Mouse (Mus musculus): ENCODE measurements around the gene Pik3ca.

The Pik3ca gene

GRCm38 (mm10) chr3:32397461-32398174 is at the start of gene Pik3ca:
Gene Pik3ca (plus strand): TSS chr3:32397671.
- DNase-seq (ENCODE audit: low spot score) = peak; percentile 28

- no peak for DNase-seq (ENCODE audit: low spot score)
These were observed 49.6 kb upstream of the Pik3ca start for GRCm38 (mm10) chr3:32347881-32348280.

- DNase-seq (ENCODE audit: low spot score) = no peak
These were observed 36.2 kb upstream of the Pik3ca start for GRCm38 (mm10) chr3:32361221-32361620.

GRCm38 (mm10) chr3:32364195-32364594 is 33.3 kb upstream of the Pik3ca start:
- no peak for DNase-seq (ENCODE audit: low spot score)

GRCm38 (mm10) chr3:32364841-32365545 is 32.5 kb upstream of the Pik3ca start:
- no peak for DNase-seq (ENCODE audit: low spot score)

- DNase-seq (ENCODE audit: low spot score) = peak; percentile 61
These were observed 31.8 kb upstream of the Pik3ca start, which contains the start of gene Zmat3 for GRCm38 (mm10) chr3:32365546-32366245. Gene Zmat3 (minus strand): TSS chr3:32366014.

GRCm38 (mm10) chr3:32366246-32366734 is 31.2 kb upstream of the Pik3ca start:
- DNase-seq (ENCODE audit: low spot score) = no peak

- DNase-seq (ENCODE audit: low spot score) = no peak
These were observed 30.0 kb upstream of the Pik3ca start for GRCm38 (mm10) chr3:32367516-32367915.

- DNase-seq (ENCODE audit: low spot score) = no peak
These were observed 25.5 kb upstream of the Pik3ca start for GRCm38 (mm10) chr3:32371957-32372356.

GRCm38 (mm10) chr3:32372470-32372869 is 25.0 kb upstream of the Pik3ca start:
- DNase-seq (ENCODE audit: low spot score) = no peak

- no peak for DNase-seq (ENCODE audit: low spot score)
These were observed 24.2 kb upstream of the Pik3ca start for GRCm38 (mm10) chr3:32373236-32373635.

- no peak for DNase-seq (ENCODE audit: low spot score)
These were observed 17.6 kb upstream of the Pik3ca start for GRCm38 (mm10) chr3:32379891-32380290.

GRCm38 (mm10) chr3:32381556-32381955 is 15.9 kb upstream of the Pik3ca start:
- DNase-seq (ENCODE audit: low spot score) = no peak

- DNase-seq (ENCODE audit: low spot score) = no peak
These were observed 4.6 kb upstream of the Pik3ca start for GRCm38 (mm10) chr3:32392841-32393240.

GRCm38 (mm10) chr3:32393986-32394385 is 3.5 kb upstream of the Pik3ca start:
- no peak for DNase-seq (ENCODE audit: low spot score)

GRCm38 (mm10) chr3:32395771-32396551 is 1.5 kb upstream of the Pik3ca start:
- DNase-seq (ENCODE audit: low spot score) = peak; percentile 14

- DNase-seq (ENCODE audit: low spot score) = peak; percentile 81
These were observed 544 bp upstream of the Pik3ca start for GRCm38 (mm10) chr3:32396794-32397460.

- DNase-seq (ENCODE audit: low spot score) = no peak
These were observed 686 bp downstream of the Pik3ca start for GRCm38 (mm10) chr3:32398175-32398538.

GRCm38 (mm10) chr3:32398623-32399022 is 1.2 kb downstream of the Pik3ca start:
- no peak for DNase-seq (ENCODE audit: low spot score)

- DNase-seq (ENCODE audit: low spot score) = no peak
These were observed 1.9 kb downstream of the Pik3ca start for GRCm38 (mm10) chr3:32399381-32399780.

GRCm38 (mm10) chr3:32399931-32400330 is 2.5 kb downstream of the Pik3ca start:
- DNase-seq (ENCODE audit: low spot score) = no peak
